Mouse (Mus musculus) adrenal gland, postnatal 25 days (tissue): Measurements from ENCODE around the gene Cidec. TPM values are rescaled to one million over a fixed set of nuclear protein-coding genes. Genes with fewer than 3 reads are reported as not detected.
A peak's percentile ranks its signal among the peaks of the same experiment; 100 is the strongest.

Experiments used
- DNase-seq: peaks from one replicate; pipeline ENCODE4 v3.0.0; 2021; ENCODE audit warnings: mixed read lengths
- long read RNA-seq: library from polyadenylated mRNA; stranded (forward); transcript quantifications from one replicate; pipeline ENCODE4 v2.0.0, GENCODE M21; 2021
- total RNA-seq: library from RNA; stranded (reverse); gene quantifications from 2 replicates; pipeline ENCODE4 v1.2.3, GENCODE M21; 2021

Gene Cidec
- 153 and 182 TPM in 2 replicates for total RNA-seq
- long read RNA-seq, transcript Cidec-203 (6 exons, 785 nt) = major isoform, 105 of 276 reads
- long read RNA-seq, transcript Cidec-201 (6 exons, 1,703 nt) = minor isoform, 24 of 276 reads
- long read RNA-seq, transcript Cidec-202 (6 exons, 1,720 nt) = minor isoform, 65 of 276 reads
- long read RNA-seq, partial matches to known transcripts = 43 of 276 reads
- long read RNA-seq, other reads (novel, unspliced or antisense) = 39 of 276 reads

DNA sequence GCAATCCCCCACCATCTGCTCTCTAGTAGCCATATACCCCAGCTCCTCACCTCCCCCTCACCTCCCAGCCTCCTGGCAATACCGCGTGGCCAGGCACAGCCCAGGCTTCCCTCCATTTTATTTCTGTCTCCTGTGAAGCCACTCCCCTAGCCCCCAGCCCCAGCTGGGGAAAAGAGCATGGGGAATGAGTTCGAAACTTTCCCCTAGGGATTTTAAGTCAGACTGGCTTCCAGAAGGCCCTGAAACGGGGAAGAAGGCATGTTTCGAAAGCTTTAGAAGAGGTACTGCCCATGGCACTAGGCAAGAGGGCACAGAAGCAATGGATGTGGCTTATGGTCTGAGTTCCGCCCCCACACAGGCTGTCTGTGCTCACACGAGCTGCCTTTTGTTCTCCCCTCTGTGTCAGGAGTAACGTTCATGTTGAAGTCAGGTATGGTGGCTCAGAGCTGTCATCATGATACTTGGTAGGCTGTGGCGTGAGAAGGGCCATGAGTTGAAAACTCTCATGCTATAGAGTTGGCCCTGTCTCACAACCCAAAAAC lies at the start of gene Cidec:
Gene Cidec, minus strand, starts transcription at position 97 of the 542 bp plus-strand sequence.
- no peak for DNase-seq

DNA sequence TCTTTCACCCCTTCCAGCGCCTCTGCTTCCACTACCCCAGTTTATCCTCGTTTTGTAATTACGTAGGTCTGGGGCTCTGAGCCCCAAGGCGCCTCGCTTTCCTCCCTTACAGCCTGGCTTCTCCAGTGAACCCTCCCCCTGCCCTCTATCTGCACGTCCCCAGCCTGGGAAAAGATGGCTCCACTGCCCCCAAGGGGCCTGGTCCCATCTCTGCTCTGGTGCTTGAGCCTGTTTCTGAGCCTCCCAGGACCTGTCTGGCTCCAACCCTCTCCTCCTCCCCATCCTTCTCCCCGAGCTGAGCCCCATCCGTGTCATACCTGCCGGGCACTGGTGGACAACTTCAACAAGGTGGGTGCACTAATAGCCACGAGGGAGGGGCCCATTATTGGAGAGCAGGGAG lies 48.2 kb upstream of the Cidec start:
- DNase-seq = no peak

DNA sequence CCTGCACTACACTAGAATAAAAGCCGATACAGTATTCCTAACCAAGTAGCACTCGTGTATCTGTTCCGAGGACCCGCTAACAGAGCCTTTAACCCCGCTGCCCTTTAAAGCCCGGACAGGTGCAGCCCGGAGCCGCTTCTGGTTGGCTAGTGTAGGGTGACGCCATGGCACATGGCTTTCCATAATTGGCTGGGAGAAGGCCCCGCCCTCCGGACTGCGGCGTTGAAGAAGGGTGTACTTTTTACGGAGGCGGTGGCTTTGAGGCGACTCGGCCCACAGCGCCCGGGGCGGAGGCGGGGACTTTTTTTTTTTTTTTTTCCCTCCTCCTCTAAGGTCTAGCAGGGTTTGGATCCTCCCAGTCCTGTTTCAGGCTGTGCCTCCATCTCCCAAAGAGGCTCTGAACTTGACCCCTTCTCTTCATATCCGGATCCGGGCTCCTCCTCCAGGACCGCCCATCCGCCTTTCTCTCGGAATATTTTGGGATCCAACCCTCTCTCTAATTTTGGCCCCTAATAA lies 47.6 kb upstream of the Cidec start, which contains the start of gene Creld1:
Gene Creld1, plus strand, starts transcription at position 198 of the 516 bp plus-strand sequence.
- peak; percentile 93 for DNase-seq

DNA sequence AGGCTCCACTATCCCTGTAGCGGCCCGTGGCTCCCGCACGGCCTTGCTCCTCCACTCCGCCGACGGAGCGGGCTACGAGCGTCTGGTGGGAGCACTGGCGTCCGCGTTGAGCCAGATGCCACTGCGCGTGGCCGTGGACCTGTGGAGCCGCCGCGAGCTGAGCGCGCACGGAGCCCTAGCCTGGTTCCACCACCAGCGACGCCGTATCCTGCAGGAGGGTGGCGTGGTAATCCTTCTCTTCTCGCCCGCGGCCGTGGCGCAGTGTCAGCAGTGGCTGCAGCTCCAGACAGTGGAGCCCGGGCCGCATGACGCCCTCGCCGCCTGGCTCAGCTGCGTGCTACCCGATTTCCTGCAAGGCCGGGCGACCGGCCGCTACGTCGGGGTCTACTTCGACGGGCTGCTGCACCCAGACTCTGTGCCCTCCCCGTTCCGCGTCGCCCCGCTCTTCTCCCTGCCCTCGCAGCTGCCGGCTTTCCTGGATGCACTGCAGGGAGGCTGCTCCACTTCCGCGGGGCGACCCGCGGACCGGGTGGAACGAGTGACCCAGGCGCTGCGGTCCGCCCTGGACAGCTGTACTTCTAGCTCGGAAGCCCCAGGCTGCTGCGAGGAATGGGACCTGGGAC lies 47.0 kb upstream of the Cidec start:
- DNase-seq = peak; percentile 44

DNA sequence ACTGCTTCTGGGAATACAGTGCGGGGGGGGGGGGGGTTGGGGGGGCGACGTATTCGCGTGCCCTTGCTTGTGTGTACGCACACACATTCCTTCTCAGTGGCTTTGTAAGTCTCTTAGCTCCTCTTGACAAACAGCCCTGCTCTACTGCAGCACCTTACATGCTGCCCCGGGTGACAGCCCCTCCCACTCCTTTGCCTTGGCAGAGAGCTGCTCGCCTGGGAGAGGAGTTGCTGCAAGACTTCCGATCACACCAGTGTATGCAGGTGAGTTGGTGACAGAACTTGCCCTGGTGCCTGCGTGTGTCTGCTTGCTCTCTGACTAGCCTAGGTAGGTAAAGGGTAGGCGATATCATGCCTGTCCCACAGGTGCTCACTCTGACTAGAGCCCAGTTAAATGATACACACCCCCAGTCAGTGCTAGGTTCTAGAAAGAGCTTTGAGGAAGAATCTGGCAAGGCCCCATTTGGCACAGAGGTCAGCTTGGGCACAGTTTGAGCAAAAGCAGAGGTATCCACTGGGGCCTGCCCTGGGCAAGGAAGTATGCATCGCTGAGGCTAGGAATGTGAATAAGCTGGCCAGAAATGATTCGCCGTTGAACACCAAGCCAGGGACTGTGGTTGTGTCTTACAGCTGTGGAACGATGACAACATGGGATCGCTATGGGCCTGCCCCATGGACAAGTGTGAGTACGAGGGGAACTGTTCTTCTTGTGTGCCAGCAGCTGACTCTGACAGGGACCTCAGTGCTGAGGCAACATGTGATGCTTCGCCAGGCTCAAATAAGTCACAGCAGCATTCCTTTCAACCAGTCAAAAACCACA lies 45.2 kb upstream of the Cidec start:
- peak; percentile 39 for DNase-seq

DNA sequence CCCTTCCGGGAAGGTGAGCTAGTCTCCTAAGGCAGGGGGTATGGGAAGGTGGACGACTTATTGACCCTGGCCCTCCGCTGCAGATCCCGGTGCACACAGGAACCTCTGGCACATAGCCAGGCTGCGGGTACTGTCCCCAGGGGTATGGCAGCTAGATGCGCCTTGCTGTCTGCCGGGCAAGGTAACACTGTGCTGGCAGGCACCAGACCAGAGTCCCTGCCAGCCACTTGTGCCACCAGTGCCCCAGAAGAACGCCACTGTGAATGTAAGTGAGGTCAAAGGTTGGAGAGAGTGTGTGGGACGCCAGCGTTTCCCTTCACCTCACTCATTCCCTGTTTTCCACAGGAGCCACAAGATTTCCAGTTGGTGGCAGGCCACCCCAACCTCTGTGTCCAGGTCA lies 43.3 kb upstream of the Cidec start:
- DNase-seq = no peak

DNA sequence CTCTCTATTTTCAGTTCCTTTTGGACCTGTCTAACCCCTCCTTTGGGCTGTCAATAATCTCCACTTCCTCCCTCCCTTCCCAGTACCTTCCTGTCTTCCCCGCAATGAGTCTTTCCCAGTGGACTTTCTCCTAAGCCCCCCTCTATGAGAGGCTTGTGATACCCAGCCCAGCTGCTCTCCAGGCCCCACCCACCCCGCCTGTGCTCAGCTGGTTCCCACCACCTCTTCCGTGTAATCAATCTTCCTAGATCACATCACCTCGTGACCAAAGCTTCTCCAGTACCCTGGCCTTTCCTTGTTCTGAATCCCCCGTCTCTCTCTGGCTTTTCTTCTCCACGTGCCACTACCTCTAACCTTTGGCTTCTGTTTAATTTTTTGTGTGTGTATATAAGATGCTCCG lies 41.8 kb upstream of the Cidec start:
- DNase-seq = no peak

DNA sequence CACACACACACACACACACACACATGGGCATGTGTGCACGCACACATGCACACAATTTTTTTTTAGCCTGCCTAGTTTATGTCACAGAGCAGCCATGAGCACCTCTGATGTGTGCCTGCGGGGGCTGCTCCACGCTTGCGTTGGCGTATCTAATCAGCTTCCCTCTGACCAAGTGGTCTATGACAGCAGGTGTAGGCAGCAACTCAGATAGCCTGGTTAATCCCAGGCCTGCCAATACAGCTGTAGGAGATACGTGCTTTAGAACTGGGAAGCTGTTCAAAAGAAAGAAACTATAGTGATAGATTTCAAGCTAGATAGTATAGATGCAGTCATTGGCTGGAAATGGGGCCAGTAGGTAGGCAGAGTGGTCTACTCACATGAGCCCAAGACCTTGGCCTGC lies 38.2 kb upstream of the Cidec start:
- DNase-seq = no peak

DNA sequence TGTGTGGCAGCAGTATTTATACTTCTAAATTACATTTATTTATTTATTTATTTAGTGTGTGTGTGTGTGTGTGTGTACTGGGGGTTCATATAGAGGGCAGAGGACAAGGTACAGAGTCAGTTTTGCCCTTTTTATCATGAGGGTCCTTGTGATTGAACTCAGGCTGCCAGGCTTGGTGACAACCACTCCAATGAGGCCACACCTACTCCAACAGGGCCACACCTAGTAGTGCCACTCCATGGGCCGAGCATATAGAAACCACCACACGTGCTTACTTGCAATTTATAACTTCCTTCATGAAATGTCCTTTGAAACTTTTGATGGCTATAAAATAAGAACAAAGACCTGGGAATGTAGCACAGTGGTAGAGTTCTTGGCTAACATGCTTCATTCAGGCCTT lies 37.7 kb upstream of the Cidec start:
- no peak for DNase-seq

DNA sequence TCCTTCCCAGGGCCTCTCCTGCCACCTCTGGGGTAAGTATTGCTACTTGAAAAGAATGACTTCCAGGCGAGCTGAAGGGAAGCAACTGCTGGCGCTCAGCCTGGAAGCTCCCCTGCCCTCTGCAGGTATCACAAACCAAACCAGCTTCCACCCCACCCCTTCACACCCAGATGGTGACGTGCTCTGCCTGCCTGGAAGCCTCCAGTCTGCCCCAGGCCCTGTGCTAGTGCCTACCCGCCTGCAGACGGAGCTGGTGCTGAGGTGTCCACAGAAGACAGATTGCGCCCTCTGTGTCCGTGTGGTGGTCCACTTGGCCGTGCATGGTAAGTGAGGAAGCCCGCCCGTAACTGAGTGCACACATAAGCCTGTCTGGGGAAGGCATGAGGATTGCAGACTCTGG lies 36.5 kb upstream of the Cidec start:
- DNase-seq = no peak

DNA sequence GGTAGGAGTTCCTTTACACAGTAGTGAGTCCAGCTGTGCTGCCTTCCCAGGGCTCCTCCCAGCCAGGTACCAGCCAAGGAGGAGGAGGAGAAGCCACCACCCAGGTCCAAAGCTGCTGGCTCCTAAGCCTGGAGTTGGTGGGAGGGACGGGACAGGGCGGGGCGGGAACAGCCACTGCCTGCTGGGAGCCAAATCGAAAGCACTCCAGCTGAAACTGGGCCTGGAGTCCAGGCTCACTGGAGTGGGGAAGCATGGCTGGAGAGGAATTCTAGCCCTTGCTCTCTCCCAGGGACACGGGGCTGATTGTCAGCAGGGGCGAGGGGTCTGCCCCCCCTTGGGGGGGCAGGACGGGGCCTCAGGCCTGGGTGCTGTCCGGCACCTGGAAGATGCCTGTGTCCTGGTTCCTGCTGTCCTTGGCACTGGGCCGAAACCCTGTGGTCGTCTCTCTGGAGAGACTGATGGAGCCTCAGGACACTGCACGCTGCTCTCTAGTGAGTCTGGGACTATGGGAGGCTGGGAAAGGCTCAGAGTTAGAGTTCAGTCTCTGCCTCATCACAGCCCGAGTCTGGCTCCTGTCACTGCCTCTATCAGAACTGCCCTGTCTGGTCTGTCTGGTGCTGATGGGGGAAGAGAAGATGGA lies 35.9 kb upstream of the Cidec start, which contains the start of gene Il17rc:
Gene Il17rc, plus strand, starts transcription at position 131 of the 640 bp plus-strand sequence.
- DNase-seq = peak; percentile 68

DNA sequence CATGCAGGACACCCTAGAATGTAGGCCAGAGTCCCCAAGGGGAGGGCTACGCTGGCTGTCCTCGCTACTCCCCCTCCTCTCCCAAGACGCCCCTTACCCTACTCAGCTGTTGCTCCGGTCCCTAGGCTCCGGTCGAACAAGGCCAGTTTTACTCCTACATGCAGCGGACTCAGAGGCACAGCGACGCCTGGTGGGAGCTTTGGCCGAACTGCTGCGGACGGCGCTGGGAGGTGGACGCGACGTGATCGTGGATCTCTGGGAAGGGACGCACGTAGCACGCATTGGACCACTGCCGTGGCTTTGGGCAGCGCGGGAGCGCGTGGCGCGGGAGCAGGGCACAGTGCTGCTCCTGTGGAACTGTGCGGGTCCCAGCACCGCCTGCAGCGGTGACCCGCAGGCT lies 33.9 kb upstream of the Cidec start:
- DNase-seq = peak; percentile 79

DNA sequence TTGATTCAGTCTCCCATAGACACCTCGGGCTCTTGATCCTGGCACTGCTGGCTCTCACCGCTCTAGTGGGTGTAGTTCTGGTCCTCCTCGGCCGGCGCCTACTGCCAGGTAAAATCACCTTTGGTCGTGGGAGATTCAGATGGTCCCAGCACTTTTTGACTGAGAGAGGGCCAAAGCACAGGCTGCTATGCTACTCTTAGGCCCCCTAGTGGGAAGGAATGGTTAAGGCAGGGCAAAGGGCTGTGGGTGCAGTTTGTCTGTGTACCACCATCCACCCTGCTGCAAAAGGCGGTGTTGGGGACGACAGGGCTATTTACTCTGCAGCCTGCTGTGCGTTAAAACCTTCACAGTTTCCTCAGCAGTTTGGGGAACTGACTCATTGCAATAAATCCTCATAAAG lies 33.5 kb upstream of the Cidec start:
- peak; percentile 54 for DNase-seq

DNA sequence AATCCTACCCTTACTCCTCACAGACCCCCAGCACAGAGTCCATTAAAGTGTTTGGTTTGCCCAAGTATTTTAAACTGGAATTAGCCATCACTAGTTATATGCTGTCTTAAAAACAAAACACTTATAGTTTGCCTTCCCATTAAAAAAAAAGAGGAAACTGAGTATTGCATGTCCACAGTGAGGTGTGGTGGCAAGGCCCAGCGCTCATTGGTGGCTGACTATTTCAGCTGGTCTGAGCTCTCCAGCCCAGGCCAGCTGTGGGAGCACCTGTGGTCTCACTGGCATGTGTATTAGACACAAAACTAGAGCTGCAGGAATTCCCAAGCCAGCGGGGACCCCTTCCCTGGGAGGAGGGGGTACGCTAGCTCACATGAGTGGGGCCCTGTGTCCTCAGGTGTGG lies 33.0 kb upstream of the Cidec start:
- no peak for DNase-seq

DNA sequence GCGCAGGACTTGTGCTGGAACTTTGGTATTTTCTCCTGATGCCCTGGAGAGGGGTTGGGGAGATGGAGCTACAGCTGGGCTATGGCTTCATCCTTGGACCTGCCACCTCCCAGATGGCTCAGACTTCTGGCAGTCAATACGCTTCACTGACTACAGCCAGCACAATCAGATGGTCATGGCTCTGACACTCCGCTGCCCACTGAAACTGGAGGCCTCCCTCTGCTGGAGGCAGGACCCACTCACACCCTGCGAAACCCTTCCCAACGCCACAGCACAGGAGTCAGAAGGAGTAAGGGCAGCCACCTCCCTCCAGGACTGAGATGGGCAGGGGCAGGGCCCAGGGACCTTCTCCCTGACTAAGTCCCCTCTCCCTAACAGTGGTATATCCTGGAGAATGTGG lies 30.0 kb upstream of the Cidec start:
- no peak for DNase-seq

DNA sequence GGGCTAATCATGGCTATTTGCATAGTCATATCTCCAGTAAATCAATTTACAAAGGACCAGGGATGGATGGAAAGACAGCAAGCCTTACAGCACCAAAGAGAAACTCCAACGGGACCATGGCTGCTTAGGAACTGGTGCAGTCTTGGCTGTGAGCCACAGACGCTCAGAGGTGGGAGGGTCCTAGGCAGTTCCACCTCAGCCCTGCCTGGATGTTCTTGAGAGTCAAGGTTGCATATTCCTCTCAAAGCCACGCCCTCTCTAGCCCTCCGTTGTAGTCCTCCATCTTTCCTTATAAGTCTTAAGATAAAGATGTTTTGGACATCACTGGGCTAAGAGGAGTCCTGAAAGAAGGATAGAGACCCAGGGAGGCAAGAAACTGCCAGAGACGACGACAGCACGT lies 28.5 kb upstream of the Cidec start:
- DNase-seq = no peak

DNA sequence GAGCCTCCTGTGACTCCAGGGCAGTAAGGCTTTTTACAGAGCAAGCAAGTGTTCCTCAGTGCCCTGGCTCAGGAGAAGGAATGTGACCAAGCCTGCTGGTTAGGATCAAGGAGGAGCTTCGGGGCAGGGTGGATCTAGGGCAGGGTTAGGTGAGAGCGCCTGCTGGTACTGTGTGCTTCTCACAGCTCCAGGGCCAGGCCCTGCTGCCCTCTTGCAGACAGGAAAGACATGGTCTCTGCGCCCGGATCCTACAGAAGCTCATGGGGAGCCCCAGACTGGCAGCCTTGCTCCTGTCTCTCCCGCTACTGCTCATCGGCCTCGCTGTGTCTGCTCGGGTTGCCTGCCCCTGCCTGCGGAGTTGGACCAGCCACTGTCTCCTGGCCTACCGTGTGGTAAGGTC lies 23.1 kb upstream of the Cidec start:
- no peak for DNase-seq

DNA sequence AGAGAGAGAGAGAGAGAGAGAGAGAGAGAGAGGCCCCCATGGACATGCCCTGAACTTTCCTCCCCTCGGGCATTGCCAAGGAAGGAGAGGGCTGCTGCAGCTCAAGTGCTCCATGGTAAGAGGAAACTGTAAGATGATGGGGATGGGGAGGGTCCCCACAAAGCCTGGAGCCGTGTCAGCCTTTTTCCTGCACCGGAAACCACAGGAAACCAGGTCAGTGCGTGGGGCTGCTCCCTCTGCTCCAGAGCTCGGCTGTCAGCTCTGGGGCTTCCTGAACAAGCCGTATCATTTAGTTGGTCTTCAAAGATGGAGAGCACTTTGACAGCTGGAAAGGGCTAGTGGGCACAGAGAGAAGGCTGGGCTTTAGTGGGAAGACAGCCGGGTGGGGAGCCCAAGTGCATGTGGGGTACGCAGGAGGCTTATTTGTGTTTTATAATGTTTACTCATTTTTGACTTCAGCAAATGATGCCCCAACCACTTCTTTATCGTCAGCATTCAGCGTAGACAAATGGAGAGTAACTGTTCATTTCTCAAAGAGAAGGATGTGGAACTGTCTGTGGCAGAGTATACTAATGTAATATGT lies 22.5 kb upstream of the Cidec start, which contains the start of gene Il17re:
Gene Il17re, plus strand, starts transcription at position 533 of the 583 bp plus-strand sequence.
- no peak for DNase-seq

DNA sequence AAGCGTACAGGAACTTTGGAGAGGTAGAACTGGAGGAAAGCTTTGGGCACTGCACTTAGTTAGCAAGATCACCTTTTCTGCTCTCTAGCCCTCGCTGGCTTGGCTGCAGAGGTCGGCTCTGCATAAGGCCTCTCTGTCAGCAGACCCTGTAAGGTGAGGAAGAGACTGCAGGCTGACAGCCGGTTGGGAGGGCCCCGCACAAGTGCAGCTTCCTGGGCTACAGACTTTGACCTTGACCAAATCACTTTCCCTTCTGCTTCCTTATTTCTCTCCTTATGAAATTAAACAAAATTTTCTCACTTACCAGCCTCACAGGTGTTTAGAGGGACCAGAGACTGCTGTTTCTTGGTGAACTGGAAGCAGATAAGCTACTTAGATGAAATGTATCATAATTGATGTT lies 19.4 kb upstream of the Cidec start:
- no peak for DNase-seq

DNA sequence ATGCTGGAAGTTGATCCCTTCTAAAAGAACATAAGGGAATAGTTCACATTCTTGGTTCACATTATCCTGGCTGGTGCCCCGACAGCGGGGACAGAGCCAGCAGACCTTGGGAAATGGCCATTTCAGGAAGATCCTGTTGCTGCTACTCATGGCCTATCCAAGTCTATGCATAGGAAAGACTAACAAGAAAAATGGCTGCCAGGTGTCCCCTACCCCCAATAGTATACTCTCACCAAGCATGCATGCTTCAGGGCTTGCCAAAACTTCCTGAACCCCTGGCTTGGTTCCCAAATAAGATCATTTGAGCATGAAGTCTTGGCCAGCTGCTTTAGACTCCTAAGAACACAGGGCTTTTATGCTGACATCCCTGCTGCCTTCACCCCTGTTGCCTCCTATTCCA lies 16.3 kb upstream of the Cidec start:
- no peak for DNase-seq

DNA sequence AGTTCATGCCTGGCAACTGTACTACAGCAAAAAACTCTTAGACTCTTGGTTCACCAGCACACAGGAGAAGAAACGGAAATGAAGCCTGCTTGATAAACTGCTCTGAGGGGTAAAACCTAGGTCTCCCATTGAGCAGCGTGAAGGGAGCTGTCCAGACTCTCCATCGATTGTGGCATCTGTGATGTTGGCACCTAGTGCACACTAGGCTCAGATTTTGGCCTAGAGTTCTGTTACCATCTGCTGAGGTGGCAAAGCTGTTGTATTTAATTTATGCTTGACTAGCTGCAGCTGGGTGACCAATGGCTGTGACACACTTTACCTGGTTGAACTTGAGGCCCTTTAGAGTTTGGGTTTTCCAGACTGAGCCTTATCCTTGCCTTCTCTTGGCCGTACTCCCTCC lies 12.1 kb upstream of the Cidec start:
- no peak for DNase-seq
